Mouse (Mus musculus): ENCODE data around the gene Nrn1.

Gene Nrn1

GRCm38 (mm10) chr13:36680690-36681355, 54.1 kb downstream of the Nrn1 start:
- TF ChIP-seq POU5F1 (IDR thresholded peaks at IDR 0.05; ENCODE audit: borderline replicate concordance, low read length) (no peak), NANOG (IDR thresholded peaks at IDR 0.05; ENCODE audit: borderline replicate concordance, low read length) (no peak), CTCF (conservative IDR thresholded peaks at IDR 0.05; ENCODE audit: low read length) (no peak)
- H3K9me3 ChIP-seq (ENCODE audit: low read length), result peaks cover 3% of the 10 kb centered on the region
- no peaks in the 10 kb centered on the region for H3K36me3 ChIP-seq (ENCODE audit: insufficient read depth, low read length)
- no peak overlapping the region for H3K4me3 ChIP-seq (replicated peaks; ENCODE audit: low read length)
- H3K4me1 ChIP-seq (replicated peaks; ENCODE audit: low read depth, low read length), result no peaks in the 10 kb centered on the region
- H3K27me3 ChIP-seq (ENCODE audit: insufficient read depth, low read length), result no peaks in the 10 kb centered on the region

- Histone ChIP-seq H3K36me3 (ENCODE audit: insufficient read depth, low read length) (no peaks in the 10 kb centered on the region), H3K27me3 (ENCODE audit: insufficient read depth, low read length) (no peaks in the 10 kb centered on the region)
Measured at GRCm38 (mm10) chr13:36679345-36679744, 55.6 kb downstream of the Nrn1 start.

More at GRCm38 (mm10) chr13:36679345-36679744, 55.6 kb downstream of the Nrn1 start:
- no peaks in the 10 kb centered on the region for H3K9me3 ChIP-seq (ENCODE audit: low read length)
- no peak overlapping the region for H3K4me3 ChIP-seq (replicated peaks; ENCODE audit: low read length)
- H3K4me1 ChIP-seq (replicated peaks; ENCODE audit: low read depth, low read length), result no peaks in the 10 kb centered on the region
- TF ChIP-seq POU5F1 (IDR thresholded peaks at IDR 0.05; ENCODE audit: borderline replicate concordance, low read length) (no peak), NANOG (IDR thresholded peaks at IDR 0.05; ENCODE audit: borderline replicate concordance, low read length) (no peak), CTCF (conservative IDR thresholded peaks at IDR 0.05; ENCODE audit: low read length) (no peak)
